Mouse (Mus musculus) C2C12 (cell line): ENCODE measurements around the gene Ctnna2.

Source experiments
- CTCF ChIP-seq: IDR thresholded peaks from one replicate; pipeline ENCODE4 v1.5.1; 2011; ENCODE audit not compliant: control insufficient read depth, insufficient read depth, insufficient read length
- MAX ChIP-seq: IDR thresholded peaks from one replicate; pipeline ENCODE4 v1.6.1; 2011; ENCODE audit warnings: mild to moderate bottlenecking, control low read depth
- MYOD1 ChIP-seq: IDR thresholded peaks from one replicate; pipeline ENCODE4 v1.6.1; 2011; ENCODE audit warnings: low read depth; ENCODE audit not compliant: control insufficient read depth, insufficient read length
- MYOG ChIP-seq: IDR thresholded peaks from one replicate; pipeline ENCODE4 v1.6.1; 2011; ENCODE audit not compliant: control insufficient read depth, insufficient read length; ENCODE audit errors: extremely low read depth

DNA sequence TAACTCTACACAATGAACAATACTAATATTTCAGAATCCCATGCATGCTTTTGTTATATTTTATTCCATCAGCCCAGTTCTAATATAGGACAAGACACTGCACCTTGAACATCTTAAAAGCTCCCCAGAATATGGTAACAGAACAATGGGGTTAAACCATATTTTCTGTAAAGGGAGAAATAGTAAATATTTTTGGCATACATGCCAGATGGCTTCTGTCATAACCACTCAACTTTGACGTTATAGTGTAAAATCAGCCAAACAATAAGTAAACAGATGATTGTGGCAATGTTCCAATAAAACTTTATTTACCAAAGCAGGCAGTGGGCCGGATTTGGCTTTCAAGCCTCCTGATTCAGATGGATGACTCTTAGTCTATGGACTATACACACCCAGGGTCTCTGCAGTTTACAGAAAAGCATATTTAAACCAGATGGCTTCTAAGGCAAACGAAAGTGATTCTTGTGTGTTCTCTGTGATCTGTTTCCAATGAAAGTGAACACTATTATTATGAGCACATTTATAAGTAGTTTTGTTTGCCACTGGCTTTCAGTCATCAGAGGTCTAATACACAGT is 557.8 kb downstream of the Ctnna2 start:
- TF ChIP-seq CTCF: no peak
- TF ChIP-seq MYOD1: no peak
- no peak for TF ChIP-seq MAX
- no peak for TF ChIP-seq MYOG
